Mouse (Mus musculus) neural tube, embryonic 11.5 days (tissue): ENCODE measurements around the gene Mtss1l. TPM values are rescaled to one million over a fixed set of nuclear protein-coding genes. Genes with fewer than 3 reads are reported as not detected.
A peak's percentile ranks its signal among the peaks of the same experiment; 100 is the strongest.

Source experiments
- ATAC-seq: fragments of 200-750 bp; cut with Nextera tagmentation; 2 replicates; pipeline ENCODE4 v1.8.0; 2017; ENCODE audit warnings: moderate number of reproducible peaks, mild to moderate bottlenecking, moderate TSS enrichment, moderate library complexity; ENCODE audit not compliant: insufficient read depth, low FRiP score, low TSS enrichment
- DNase-seq: peaks from one replicate; pipeline ENCODE4 v3.0.0-alpha.2; 2015; ENCODE audit warnings: low spot score
- H3K27ac ChIP-seq: fragments of 300-500 bp; sonication (generic); 2 replicates; pipeline ENCODE4 v1.5.1; 2014; ENCODE audit warnings: low read depth, mild to moderate bottlenecking, low read length
- H3K27me3 ChIP-seq: fragments of 300-500 bp; sonication (generic); 2 replicates; pipeline ENCODE4 v1.6.1; 2014; ENCODE audit warnings: mild to moderate bottlenecking, low read length, mixed read lengths; ENCODE audit not compliant: control insufficient read depth, insufficient read depth
- H3K36me3 ChIP-seq: fragments of 300-500 bp; sonication (generic); 2 replicates; pipeline ENCODE4 v1.6.1; 2014; ENCODE audit warnings: mild to moderate bottlenecking, low read length, moderate library complexity, mixed read lengths; ENCODE audit not compliant: control insufficient read depth, insufficient read depth
- H3K4me1 ChIP-seq: fragments of 300-500 bp; sonication (generic); 2 replicates; pipeline ENCODE4 v1.6.1; 2014; ENCODE audit warnings: low read length, mixed read lengths; ENCODE audit not compliant: control insufficient read depth, insufficient read depth
- H3K4me2 ChIP-seq: fragments of 300-500 bp; sonication (generic); 2 replicates; pipeline ENCODE4 v1.6.1; 2014; ENCODE audit warnings: low read depth, mild to moderate bottlenecking, moderate library complexity
- H3K4me3 ChIP-seq: fragments of 300-500 bp; sonication (generic); 2 replicates; pipeline ENCODE4 v1.5.1; 2014; ENCODE audit warnings: low read depth, low read length
- H3K9ac ChIP-seq: fragments of 300-500 bp; sonication (generic); 2 replicates; pipeline ENCODE4 v1.6.1; 2014; ENCODE audit warnings: mild to moderate bottlenecking, low read length
- H3K9me3 ChIP-seq: fragments of 300-500 bp; sonication (generic); 2 replicates; pipeline ENCODE4 v1.6.1; 2016; ENCODE audit warnings: low read length; ENCODE audit not compliant: control insufficient read depth
- WGBS: fragments of 180-500 bp; shearing (Covaris S2); extraction: QIAGEN DNeasy Blood & Tissue Kit; methylation state at CpG from one replicate; pipeline ENCODE4 v1.1.7; 2014; 5-methylcytosine and 5-hydroxymethylcytosine counted together
- polyA plus RNA-seq: library from polyadenylated mRNA; unstranded; fragments of >200 nt; fragmentation: Nextera tagmentation; extraction: Ambion mirVana; gene quantifications from 2 replicates; pipeline ENCODE4 v1.2.1, GENCODE M21; 2014

Gene Mtss1l
- polyA plus RNA-seq, 1 experiment from 2014 or later: 18.3 TPM

DNA sequence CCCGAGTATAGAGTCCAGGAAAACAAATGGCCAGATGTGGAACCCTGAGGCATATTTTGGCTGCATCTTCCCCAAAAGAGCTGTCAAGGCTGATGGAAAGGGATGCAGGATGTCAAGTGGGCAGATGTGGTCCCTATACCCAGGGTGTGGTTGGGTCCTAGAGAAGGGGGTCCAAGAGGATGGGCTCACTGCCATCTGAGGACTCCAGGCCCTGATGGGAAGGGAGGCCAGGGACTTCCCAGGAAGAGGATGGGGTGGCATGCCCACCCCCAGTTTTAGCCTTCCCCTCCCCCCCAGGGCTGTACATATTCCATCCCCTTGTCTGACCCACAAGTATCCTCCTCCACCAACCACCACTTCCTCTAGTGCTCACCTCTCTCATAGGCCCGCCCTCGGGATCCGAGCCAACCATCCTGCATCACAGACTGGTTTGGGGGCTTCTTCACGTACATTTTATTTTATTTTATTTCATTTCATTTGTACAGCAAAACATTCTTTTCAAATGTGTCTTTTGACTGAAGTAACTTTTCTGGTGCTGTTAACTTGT, 19.4 kb downstream of the Mtss1l start:
- Histone ChIP-seq H3K4me1 (no peaks in the 10 kb centered on the region), H3K27ac (no peak overlapping the region), H3K4me2 (no peak overlapping the region), H3K36me3 (peaks cover 23% of the 10 kb centered on the region), H3K4me3 (no peak overlapping the region), H3K9ac (no peak overlapping the region), H3K9me3 (no peaks in the 10 kb centered on the region), H3K27me3 (no peaks in the 10 kb centered on the region)
- WGBS: 93% methylated on average over 5 of the region's 5 CpGs
- DNase-seq (no peak), ATAC-seq (no peak)

DNA sequence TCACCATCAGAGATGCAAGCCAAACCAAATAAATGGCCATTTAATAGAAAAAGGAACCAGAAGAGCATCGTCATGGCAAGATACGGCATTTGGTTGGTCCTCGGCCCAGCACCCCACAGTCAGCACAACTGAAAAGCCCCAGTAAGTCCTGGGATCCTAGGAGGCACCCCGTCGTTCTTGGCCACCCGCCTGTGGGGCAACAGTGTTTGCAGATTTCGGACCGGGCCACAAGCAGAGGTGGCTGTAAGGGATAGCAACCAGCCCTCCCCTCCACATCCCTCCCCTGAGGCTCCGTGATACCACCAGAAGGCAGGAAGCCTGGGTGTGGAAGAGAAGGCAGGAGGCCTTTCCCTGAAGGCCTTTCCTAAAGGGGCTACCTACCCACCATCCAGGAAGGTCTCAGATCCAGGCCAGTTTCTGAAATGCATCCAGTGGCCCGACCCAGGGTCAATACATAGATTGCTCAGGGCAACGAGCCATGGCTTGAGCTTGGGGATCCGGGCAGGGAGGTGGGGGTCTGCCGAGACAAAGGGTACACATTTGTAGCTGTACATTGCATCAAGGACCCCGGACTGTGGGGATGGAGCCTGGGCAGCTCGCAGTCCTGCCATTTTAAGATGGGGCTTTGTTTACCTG, 20.7 kb downstream of the Mtss1l start:
- no peak for ATAC-seq
- no peak overlapping the region for H3K27ac ChIP-seq
- no peaks in the 10 kb centered on the region for H3K27me3 ChIP-seq
- no peak overlapping the region for H3K4me3 ChIP-seq
- H3K36me3 ChIP-seq: peaks cover 19% of the 10 kb centered on the region
- no peak overlapping the region for H3K4me2 ChIP-seq
- no peak overlapping the region for H3K9ac ChIP-seq
- DNase-seq: no peak
- WGBS: 90% methylated on average over 15 of the region's 15 CpGs
- H3K9me3 ChIP-seq: no peaks in the 10 kb centered on the region
- no peaks in the 10 kb centered on the region for H3K4me1 ChIP-seq

GRCm38 (mm10) chr8:110742452-110742818, 21.2 kb downstream of the Mtss1l start:
- no peak overlapping the region for H3K27ac ChIP-seq
- H3K9ac ChIP-seq: no peak overlapping the region
- no peak overlapping the region for H3K4me2 ChIP-seq
- peaks cover 15% of the 10 kb centered on the region for H3K36me3 ChIP-seq
- 94% methylated on average over 5 of the region's 5 CpGs for WGBS
- no peaks in the 10 kb centered on the region for H3K9me3 ChIP-seq
- no peak overlapping the region for H3K4me3 ChIP-seq
- DNase-seq: no peak
- no peaks in the 10 kb centered on the region for H3K27me3 ChIP-seq
- no peaks in the 10 kb centered on the region for H3K4me1 ChIP-seq
- ATAC-seq: no peak

DNA sequence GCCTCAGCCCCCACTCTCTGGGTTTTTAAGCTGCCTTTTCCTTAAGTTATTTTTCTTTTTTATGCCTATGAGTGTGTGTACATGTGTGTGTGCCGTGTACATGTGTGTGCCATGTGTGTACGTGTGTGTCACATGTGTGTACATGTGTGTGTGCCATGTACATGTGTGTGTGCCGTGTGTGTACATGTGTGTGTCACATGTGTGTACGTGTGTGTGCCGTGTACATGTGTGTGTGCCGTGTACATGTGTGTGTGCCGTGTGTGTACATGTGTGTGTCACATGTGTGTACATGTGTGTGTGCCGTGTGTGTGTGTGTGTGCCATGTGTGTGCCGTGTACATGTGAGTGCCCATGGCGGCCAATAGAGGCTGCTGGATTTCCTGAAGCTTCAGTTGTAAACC, 23.9 kb downstream of the Mtss1l start:
- 92% methylated on average over 10 of the region's 10 CpGs for WGBS
- Histone ChIP-seq H3K27ac (no peak overlapping the region), H3K27me3 (no peaks in the 10 kb centered on the region), H3K36me3 (no peaks in the 10 kb centered on the region), H3K9me3 (no peaks in the 10 kb centered on the region), H3K9ac (no peak overlapping the region), H3K4me3 (no peak overlapping the region), H3K4me1 (no peaks in the 10 kb centered on the region), H3K4me2 (no peak overlapping the region)
- ATAC-seq (no peak), DNase-seq (no peak)

DNA sequence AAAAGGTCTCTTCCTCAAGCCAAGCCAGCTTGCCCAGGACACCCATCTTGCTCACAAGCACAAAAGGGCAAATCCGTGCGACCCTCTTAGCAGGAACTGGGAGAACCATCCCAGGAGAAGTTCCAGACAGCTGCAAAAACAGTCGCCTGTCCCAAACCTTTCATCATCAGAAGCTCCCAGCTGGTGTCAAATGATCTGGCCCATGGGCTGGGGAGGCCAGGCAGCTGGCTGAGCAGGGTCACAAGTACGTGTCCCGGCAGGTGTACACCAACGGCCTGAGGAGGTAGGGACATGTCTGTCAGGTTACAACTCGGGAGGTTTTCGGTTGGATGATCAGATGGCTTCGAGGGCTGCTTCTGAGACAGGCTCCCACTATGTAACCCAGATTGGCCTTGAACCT, 25.4 kb downstream of the Mtss1l start:
- no peak overlapping the region for H3K4me3 ChIP-seq
- 53% methylated on average over 9 of the region's 9 CpGs for WGBS
- H3K9ac ChIP-seq: no peak overlapping the region
- DNase-seq (no peak), ATAC-seq (no peak)
- H3K27me3 ChIP-seq: no peaks in the 10 kb centered on the region
- H3K36me3 ChIP-seq: no peaks in the 10 kb centered on the region
- no peaks in the 10 kb centered on the region for H3K4me1 ChIP-seq
- no peak overlapping the region for H3K27ac ChIP-seq
- H3K9me3 ChIP-seq: no peaks in the 10 kb centered on the region
- H3K4me2 ChIP-seq: no peak overlapping the region

GRCm38 (mm10) chr8:110749500-110750170, 28.4 kb downstream of the Mtss1l start:
- ATAC-seq: no peak
- H3K27ac ChIP-seq: no peak overlapping the region
- H3K4me3 ChIP-seq: no peak overlapping the region
- DNase-seq: peak; percentile 51
- no peak overlapping the region for H3K4me2 ChIP-seq
- H3K4me1 ChIP-seq: no peaks in the 10 kb centered on the region
- 60% methylated on average over 10 of the region's 10 CpGs for WGBS
- no peaks in the 10 kb centered on the region for H3K9me3 ChIP-seq
- H3K27me3 ChIP-seq: no peaks in the 10 kb centered on the region
- no peaks in the 10 kb centered on the region for H3K36me3 ChIP-seq
- H3K9ac ChIP-seq: no peak overlapping the region

GRCm38 (mm10) chr8:110750269-110750668, 29.0 kb downstream of the Mtss1l start:
- Histone ChIP-seq H3K36me3 (no peaks in the 10 kb centered on the region), H3K4me3 (no peak overlapping the region)
- no peak for DNase-seq

DNA sequence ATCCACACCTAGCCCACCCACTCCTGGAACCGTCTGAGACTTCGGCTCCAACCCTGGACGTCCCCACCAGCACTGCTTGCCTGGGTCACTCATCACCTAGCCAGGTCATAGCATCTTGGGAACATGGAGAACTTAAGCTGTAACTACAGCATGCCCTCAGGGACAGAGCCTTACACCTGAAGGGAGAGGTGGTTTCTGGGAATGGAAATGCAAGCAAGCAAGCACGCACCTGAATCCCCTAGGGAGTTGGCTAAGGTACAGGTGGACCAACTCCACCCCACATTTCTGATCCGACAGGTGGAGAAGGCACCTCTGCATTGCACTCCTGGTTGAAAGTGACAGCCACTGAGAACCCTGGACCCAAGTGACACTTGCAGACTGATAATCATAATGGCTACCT, 30.2 kb downstream of the Mtss1l start:
- Histone ChIP-seq H3K27ac (no peak overlapping the region), H3K4me3 (no peak overlapping the region), H3K27me3 (no peaks in the 10 kb centered on the region), H3K4me1 (no peaks in the 10 kb centered on the region), H3K4me2 (no peak overlapping the region), H3K9me3 (no peaks in the 10 kb centered on the region), H3K9ac (no peak overlapping the region), H3K36me3 (no peaks in the 10 kb centered on the region)
- 82% methylated on average over 5 of the region's 5 CpGs for WGBS
- no peak for DNase-seq
- no peak for ATAC-seq

More at GRCm38 (mm10) chr8:110750269-110750668, 29.0 kb downstream of the Mtss1l start:
- WGBS: 49% methylated on average over 13 of the region's 13 CpGs
- no peak overlapping the region for H3K27ac ChIP-seq
- H3K27me3 ChIP-seq: no peaks in the 10 kb centered on the region
- H3K4me1 ChIP-seq: no peaks in the 10 kb centered on the region
- H3K4me2 ChIP-seq: no peak overlapping the region
- H3K9me3 ChIP-seq: no peaks in the 10 kb centered on the region
- H3K9ac ChIP-seq: no peak overlapping the region
- ATAC-seq: no peak

GRCm38 (mm10) chr8:110754713-110755112, 33.4 kb downstream of the Mtss1l start:
- Histone ChIP-seq H3K4me2 (no peak overlapping the region), H3K27ac (no peak overlapping the region), H3K27me3 (no peaks in the 10 kb centered on the region), H3K36me3 (no peaks in the 10 kb centered on the region), H3K9ac (no peak overlapping the region), H3K4me3 (no peak overlapping the region), H3K4me1 (no peaks in the 10 kb centered on the region), H3K9me3 (no peaks in the 10 kb centered on the region)
- WGBS: 51% methylated on average over 4 of the region's 4 CpGs
- no peak for ATAC-seq
- no peak for DNase-seq
